Comparison of ENCODE assay signal across 22 mouse cellular contexts in genomic region chr11:24339061-24339460, GRCm38 (mm10).
"Had no signal": no experiment of that assay in that cellular context is flagged by ENCODE, and none has a peak within 500 bp of the region (broad histone marks: within the 10 kb centered on the region; RNA-seq: fewer than 3 reads in every experiment).

No protein-coding gene starts in this region.

- ATAC-seq: liver, postnatal 0 days; lung, postnatal 0 days; midbrain, embryonic 16.5 days had no signal

- H3K27ac ChIP-seq: lung, embryonic 15.5 days; macrophage; midbrain, embryonic 10.5 days; midbrain, embryonic 12.5 days; neural tube, embryonic 13.5 days; neural tube, embryonic 15.5 days had no signal

- H3K4me3 ChIP-seq: lung, embryonic 15.5 days; midbrain, embryonic 10.5 days; midbrain, embryonic 12.5 days; myocyte; neural tube, embryonic 13.5 days; neural tube, embryonic 15.5 days had no signal

- H3K27me3 ChIP-seq: lung, embryonic 15.5 days; midbrain, embryonic 12.5 days; neural tube, embryonic 13.5 days; neural tube, embryonic 15.5 days had no signal

- H3K9ac ChIP-seq: liver, postnatal 0 days; lung, embryonic 15.5 days; midbrain, embryonic 12.5 days; neural tube, embryonic 13.5 days; neural tube, embryonic 15.5 days had no signal

- H3K9me3 ChIP-seq: lung, embryonic 15.5 days; midbrain, embryonic 10.5 days; midbrain, embryonic 12.5 days; neural tube, embryonic 13.5 days; neural tube, embryonic 15.5 days had no signal

- H3K4me2 ChIP-seq: lung, embryonic 15.5 days; midbrain, embryonic 12.5 days; neural tube, embryonic 13.5 days; neural tube, embryonic 15.5 days had no signal

- H3K36me3 ChIP-seq: lung, embryonic 15.5 days; midbrain, embryonic 10.5 days; midbrain, embryonic 12.5 days; neural tube, embryonic 13.5 days; neural tube, embryonic 15.5 days had no signal

- DNase-seq: liver, postnatal 0 days; lung, adult 2 months; lung, postnatal 14 days; lung, postnatal 36 days; midbrain, embryonic 14.5 days; retina, postnatal 1 day; right cerebral cortex, adult 18-20 months; right cerebral cortex, postnatal 25 days; right cerebral cortex, postnatal 4 days; spleen, adult 18-20 months; thymus, adult 18-20 months; thymus, postnatal 14 days; thymus, postnatal 36 days had no signal

- H3K4me1 ChIP-seq: lung, embryonic 15.5 days; neural tube, embryonic 15.5 days had no signal
